Mouse (Mus musculus) spleen, adult 2 months (tissue): ENCODE data around the gene Rasgrp3.

Source experiments
- CTCF ChIP-seq: fragments of 200-500 bp; IDR thresholded peaks from 2 replicates; pipeline ENCODE4 v1.5.1; 2011; ENCODE audit warnings: mild to moderate bottlenecking, inconsistent platforms; ENCODE audit not compliant: insufficient read depth, insufficient read length, insufficient replicate concordance; ENCODE audit errors: extremely low read depth
- POLR2A ChIP-seq: fragments of 200-500 bp; IDR thresholded peaks from 2 replicates; pipeline ENCODE4 v1.6.1; 2011; ENCODE audit warnings: low read depth, low read length, inconsistent platforms

- no peak for TF ChIP-seq POLR2A
- TF ChIP-seq CTCF, result no peak
These were observed 90.7 kb downstream of the Rasgrp3 start for GRCm38 (mm10) chr17:75526411-75526810.
